Mouse (Mus musculus): Measurements from ENCODE around the gene Igfals. TPM values are rescaled to one million over a fixed set of nuclear protein-coding genes. Genes with fewer than 3 reads are reported as not detected.

Igfals gene
- polyA plus RNA-seq, 1 experiment = 3.0 TPM

DNA sequence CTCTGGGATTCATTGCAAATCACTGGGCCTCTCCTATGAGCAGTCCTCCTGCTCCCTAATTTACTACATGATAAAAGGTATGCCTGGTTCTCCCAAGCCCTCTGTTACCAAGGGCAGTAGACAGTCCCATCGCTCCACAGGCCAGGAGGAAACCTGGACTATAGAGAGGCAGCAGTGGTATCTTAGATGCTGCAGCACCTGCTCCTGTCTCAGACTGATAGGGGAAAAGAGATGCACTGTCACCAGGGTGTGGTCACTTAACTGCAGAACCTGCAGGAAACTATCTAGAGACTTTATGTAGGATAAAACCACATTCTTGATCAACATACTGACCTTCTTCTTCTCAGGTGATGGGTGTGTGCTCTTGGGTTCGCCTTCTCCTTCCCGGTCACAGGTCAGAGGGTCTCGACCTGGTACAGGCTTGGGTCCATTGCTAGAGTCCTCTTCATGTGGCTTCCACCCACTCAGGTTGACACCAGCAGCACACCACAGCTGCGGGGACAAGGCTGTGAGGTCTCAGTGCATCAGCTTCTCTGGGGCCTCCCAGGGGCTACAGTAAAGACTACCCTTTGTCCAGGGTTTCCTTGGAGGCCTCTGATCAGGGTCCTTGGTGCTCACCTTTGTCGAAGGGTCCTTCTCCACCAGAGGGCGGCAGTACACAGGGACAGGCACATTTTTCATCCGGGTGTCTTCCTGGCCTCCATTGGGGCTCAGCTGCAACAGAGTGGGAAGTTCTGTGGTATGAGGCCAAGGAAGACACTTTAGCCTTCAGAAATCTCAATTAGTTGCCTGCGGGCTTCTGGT is 37.1 kb downstream of the Igfals start:
- Histone ChIP-seq H3K4me3 (ENCODE audit: low read depth, low read length) (no peak overlapping the region), H3K36me3 (ENCODE audit: control insufficient read depth, insufficient read depth, low read length, poor library complexity, severe bottlenecking) (peaks cover 12% of the 10 kb centered on the region), H3K9me3 (replicated peaks; ENCODE audit: control insufficient read depth, insufficient read depth, low read length, poor library complexity, severe bottlenecking) (no peaks in the 10 kb centered on the region), H3K4me1 (ENCODE audit: control insufficient read depth, insufficient read depth, low read length) (no peaks in the 10 kb centered on the region), H3K27me3 (ENCODE audit: control insufficient read depth, insufficient read depth, low read length, poor library complexity, severe bottlenecking) (no peaks in the 10 kb centered on the region), H3K27ac (ENCODE audit: insufficient read depth, low read length) (no peak overlapping the region), H3K9ac (ENCODE audit: low read depth, poor library complexity, severe bottlenecking) (no peak overlapping the region)
- TF ChIP-seq EP300 (IDR thresholded peaks at IDR 0.05; ENCODE audit: insufficient read depth, low read depth, low read length) (no peak), CTCF (IDR thresholded peaks at IDR 0.05; ENCODE audit: low read depth, low read length) (peak; percentile 66)

DNA sequence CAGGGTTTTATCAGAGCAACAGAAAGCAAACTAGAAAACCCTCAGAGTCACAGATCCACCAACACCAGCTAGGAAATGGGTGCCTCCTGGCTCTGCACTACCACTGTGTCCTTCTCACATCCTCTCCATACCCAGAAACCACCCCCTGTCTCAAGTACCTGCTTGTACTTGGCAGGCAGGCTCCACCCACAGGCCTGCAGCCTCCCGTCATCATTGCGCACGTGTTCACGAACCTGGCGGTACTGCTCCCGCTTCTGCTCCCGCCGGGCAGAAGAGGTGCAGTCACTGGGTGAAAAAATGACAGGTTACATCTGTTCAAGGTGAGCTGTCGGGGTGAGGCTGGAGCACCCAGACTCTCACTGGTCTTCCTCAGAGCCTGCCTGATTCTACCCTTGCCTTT is 38.0 kb downstream of the Igfals start:
- no peaks in the 10 kb centered on the region for H3K4me1 ChIP-seq (ENCODE audit: control insufficient read depth, insufficient read depth, low read length)
- no peak for TF ChIP-seq POLR2A (IDR thresholded peaks at IDR 0.05; ENCODE audit: insufficient read depth, low read length)
- TF ChIP-seq EP300 (IDR thresholded peaks at IDR 0.05; ENCODE audit: insufficient read depth, low read depth, low read length) = no peak
- TF ChIP-seq CTCF (IDR thresholded peaks at IDR 0.05; ENCODE audit: low read depth, low read length) = no peak
- H3K9ac ChIP-seq (ENCODE audit: low read depth, poor library complexity, severe bottlenecking) = no peak overlapping the region
- no peak overlapping the region for H3K4me3 ChIP-seq (ENCODE audit: low read depth, low read length)
- no peaks in the 10 kb centered on the region for H3K9me3 ChIP-seq (replicated peaks; ENCODE audit: control insufficient read depth, insufficient read depth, low read length, poor library complexity, severe bottlenecking)
- peaks cover 13% of the 10 kb centered on the region for H3K36me3 ChIP-seq (ENCODE audit: control insufficient read depth, insufficient read depth, low read length, poor library complexity, severe bottlenecking)
- no peak overlapping the region for H3K27ac ChIP-seq (ENCODE audit: insufficient read depth, low read length)
- H3K27me3 ChIP-seq (ENCODE audit: control insufficient read depth, insufficient read depth, low read length, poor library complexity, severe bottlenecking) = no peaks in the 10 kb centered on the region

DNA sequence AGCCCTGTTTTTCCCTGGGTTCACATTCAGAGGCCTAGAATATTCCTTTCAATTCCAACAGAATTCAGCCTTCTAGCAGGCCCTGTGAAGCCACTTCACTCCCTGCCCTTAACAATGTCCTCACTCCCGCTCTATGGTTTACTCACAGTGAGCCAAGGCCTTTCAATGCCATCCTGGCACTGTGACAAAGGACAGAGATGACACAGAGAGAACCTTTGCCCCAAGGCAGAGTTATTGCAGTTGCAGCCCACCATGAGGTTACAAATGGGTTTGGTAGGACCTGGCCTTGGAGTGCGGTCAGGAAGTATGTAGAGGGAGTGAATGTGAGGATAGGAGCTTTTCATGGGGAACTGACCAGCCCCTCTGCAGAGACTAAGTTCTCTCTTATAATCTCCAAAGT is 41.8 kb downstream of the Igfals start:
- Histone ChIP-seq H3K9ac (ENCODE audit: low read depth, poor library complexity, severe bottlenecking) (no peak overlapping the region), H3K4me3 (ENCODE audit: low read depth, low read length) (no peak overlapping the region), H3K36me3 (ENCODE audit: control insufficient read depth, insufficient read depth, low read length, poor library complexity, severe bottlenecking) (peaks cover 17% of the 10 kb centered on the region), H3K4me1 (ENCODE audit: control insufficient read depth, insufficient read depth, low read length) (no peaks in the 10 kb centered on the region), H3K27me3 (ENCODE audit: control insufficient read depth, insufficient read depth, low read length, poor library complexity, severe bottlenecking) (no peaks in the 10 kb centered on the region), H3K9me3 (replicated peaks; ENCODE audit: control insufficient read depth, insufficient read depth, low read length, poor library complexity, severe bottlenecking) (no peaks in the 10 kb centered on the region), H3K27ac (ENCODE audit: insufficient read depth, low read length) (no peak overlapping the region)
- TF ChIP-seq POLR2A (IDR thresholded peaks at IDR 0.05; ENCODE audit: insufficient read depth, low read length) (no peak), CTCF (IDR thresholded peaks at IDR 0.05; ENCODE audit: low read depth, low read length) (no peak), EP300 (IDR thresholded peaks at IDR 0.05; ENCODE audit: insufficient read depth, low read depth, low read length) (no peak)

DNA sequence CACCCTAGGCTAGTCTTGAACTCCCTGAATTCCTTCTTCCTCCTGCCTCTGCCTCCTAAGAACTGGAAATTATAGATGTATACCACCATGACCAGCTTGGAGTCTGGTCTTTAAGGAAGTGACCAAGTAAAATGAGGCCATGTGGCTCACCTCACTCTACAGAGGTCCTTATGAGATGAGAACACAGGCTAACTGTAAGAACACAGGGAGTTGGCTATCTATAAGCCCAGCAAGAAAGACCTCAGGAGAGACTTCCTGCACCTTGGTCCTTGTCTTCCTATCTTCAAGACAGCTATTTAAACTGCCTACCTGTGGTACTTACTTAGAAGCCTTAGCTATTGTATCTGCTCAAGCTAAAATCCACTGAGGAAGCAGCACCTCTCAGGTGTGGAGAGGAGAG is 48.2 kb downstream of the Igfals start:
- no peaks in the 10 kb centered on the region for H3K27me3 ChIP-seq (ENCODE audit: control insufficient read depth, insufficient read depth, low read length, poor library complexity, severe bottlenecking)
- H3K27ac ChIP-seq (ENCODE audit: insufficient read depth, low read length) = no peak overlapping the region
- no peaks in the 10 kb centered on the region for H3K9me3 ChIP-seq (replicated peaks; ENCODE audit: control insufficient read depth, insufficient read depth, low read length, poor library complexity, severe bottlenecking)
- H3K4me3 ChIP-seq (ENCODE audit: low read depth, low read length) = no peak overlapping the region
- no peak for TF ChIP-seq EP300 (IDR thresholded peaks at IDR 0.05; ENCODE audit: insufficient read depth, low read depth, low read length)
- no peak for TF ChIP-seq POLR2A (IDR thresholded peaks at IDR 0.05; ENCODE audit: insufficient read depth, low read length)
- no peak for TF ChIP-seq CTCF (IDR thresholded peaks at IDR 0.05; ENCODE audit: low read depth, low read length)
- H3K4me1 ChIP-seq (ENCODE audit: control insufficient read depth, insufficient read depth, low read length) = no peaks in the 10 kb centered on the region
- H3K36me3 ChIP-seq (ENCODE audit: control insufficient read depth, insufficient read depth, low read length, poor library complexity, severe bottlenecking) = peaks cover 27% of the 10 kb centered on the region
- H3K9ac ChIP-seq (ENCODE audit: low read depth, poor library complexity, severe bottlenecking) = no peak overlapping the region

DNA sequence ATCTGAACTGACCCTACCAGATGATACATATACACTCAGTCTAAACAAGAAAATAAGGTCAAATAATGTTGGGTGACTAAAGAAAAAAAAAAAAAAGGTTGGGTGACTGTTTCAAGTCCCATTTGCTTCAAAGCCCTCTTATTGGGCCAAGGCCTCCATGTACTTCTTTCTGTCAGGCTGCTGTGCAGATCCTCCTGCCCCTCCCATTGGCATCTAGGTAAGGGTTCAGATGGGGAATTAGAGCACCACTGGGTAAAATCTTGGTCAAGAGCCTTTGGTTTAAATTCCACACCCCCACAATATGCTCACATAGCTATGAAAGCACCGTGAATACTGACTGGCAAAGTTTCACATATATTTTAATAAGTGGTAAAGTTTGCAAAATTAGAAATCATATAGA is 57.4 kb downstream of the Igfals start:
- no peaks in the 10 kb centered on the region for H3K9me3 ChIP-seq (replicated peaks; ENCODE audit: control insufficient read depth, insufficient read depth, low read length, poor library complexity, severe bottlenecking)
- H3K4me1 ChIP-seq (ENCODE audit: control insufficient read depth, insufficient read depth, low read length) = no peaks in the 10 kb centered on the region
- no peak overlapping the region for H3K4me3 ChIP-seq (ENCODE audit: low read depth, low read length)
- no peak overlapping the region for H3K9ac ChIP-seq (ENCODE audit: low read depth, poor library complexity, severe bottlenecking)
- H3K27me3 ChIP-seq (ENCODE audit: control insufficient read depth, insufficient read depth, low read length, poor library complexity, severe bottlenecking) = no peaks in the 10 kb centered on the region
- peaks cover 24% of the 10 kb centered on the region for H3K36me3 ChIP-seq (ENCODE audit: control insufficient read depth, insufficient read depth, low read length, poor library complexity, severe bottlenecking)
- TF ChIP-seq EP300 (IDR thresholded peaks at IDR 0.05; ENCODE audit: insufficient read depth, low read depth, low read length) (no peak), POLR2A (IDR thresholded peaks at IDR 0.05; ENCODE audit: insufficient read depth, low read length) (no peak), CTCF (IDR thresholded peaks at IDR 0.05; ENCODE audit: low read depth, low read length) (no peak)
- H3K27ac ChIP-seq (ENCODE audit: insufficient read depth, low read length) = no peak overlapping the region

DNA sequence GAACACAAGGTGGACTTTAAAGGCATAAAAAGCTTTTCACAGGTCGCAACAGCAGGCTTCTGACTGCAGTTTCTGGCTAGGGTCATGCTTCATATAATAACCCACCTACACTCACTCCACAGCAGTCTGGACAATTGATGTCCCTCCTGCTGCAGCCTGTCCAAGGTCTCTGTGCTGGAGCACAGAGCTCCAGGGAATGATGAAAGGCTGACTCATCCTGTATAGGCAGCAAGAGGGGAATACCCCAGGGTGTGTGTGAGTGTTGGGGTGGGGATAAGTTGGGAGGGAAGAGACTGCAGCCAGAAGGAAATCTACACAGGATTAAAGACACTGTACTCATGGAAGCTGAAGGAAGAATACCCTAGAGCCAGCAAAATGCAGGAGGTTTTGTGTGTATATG is 63.7 kb downstream of the Igfals start:
- TF ChIP-seq CTCF (IDR thresholded peaks at IDR 0.05; ENCODE audit: low read depth, low read length) (no peak), EP300 (IDR thresholded peaks at IDR 0.05; ENCODE audit: insufficient read depth, low read depth, low read length) (no peak), POLR2A (IDR thresholded peaks at IDR 0.05; ENCODE audit: insufficient read depth, low read length) (no peak)
- Histone ChIP-seq H3K4me3 (ENCODE audit: low read depth, low read length) (no peak overlapping the region), H3K9me3 (replicated peaks; ENCODE audit: control insufficient read depth, insufficient read depth, low read length, poor library complexity, severe bottlenecking) (no peaks in the 10 kb centered on the region), H3K27me3 (ENCODE audit: control insufficient read depth, insufficient read depth, low read length, poor library complexity, severe bottlenecking) (no peaks in the 10 kb centered on the region), H3K27ac (ENCODE audit: insufficient read depth, low read length) (peak overlapping the region; percentile 54; the same call in 1 of the 2 replicates), H3K36me3 (ENCODE audit: control insufficient read depth, insufficient read depth, low read length, poor library complexity, severe bottlenecking) (peaks cover 13% of the 10 kb centered on the region), H3K4me1 (ENCODE audit: control insufficient read depth, insufficient read depth, low read length) (no peaks in the 10 kb centered on the region), H3K9ac (ENCODE audit: low read depth, poor library complexity, severe bottlenecking) (no peak overlapping the region; the same call in 1 of the 2 replicates)

Other genes starting within 250 kb of the Igfals start
- gene Tsc2, start 233.4 kb upstream of the Igfals start, polyA plus RNA-seq (2011; ENCODE audit: insufficient read depth, insufficient read length, low read depth, missing spikeins) = 51.1 and 53.2 TPM in 2 replicates
- gene Nthl1, start 233.3 kb upstream of the Igfals start, polyA plus RNA-seq (2011; ENCODE audit: insufficient read depth, insufficient read length, low read depth, missing spikeins) = 21.5 and 27.2 TPM in 2 replicates
- 10.3 and 13.5 TPM in 2 replicates for gene Slc9a3r2, start 215.7 kb upstream of the Igfals start, polyA plus RNA-seq (2011; ENCODE audit: insufficient read depth, insufficient read length, low read depth, missing spikeins)
- 1.6 TPM in 1 of 2 replicates, not detected in the other for gene Npw, start 207.5 kb upstream of the Igfals start, polyA plus RNA-seq (2011; ENCODE audit: insufficient read depth, insufficient read length, low read depth, missing spikeins)
- gene Zfp598, start 196.3 kb upstream of the Igfals start, polyA plus RNA-seq (2011; ENCODE audit: insufficient read depth, insufficient read length, low read depth, missing spikeins) = 39.0 and 42.1 TPM in 2 replicates
- 8.1 and 8.9 TPM in 2 replicates for gene Syngr3, start 176.0 kb upstream of the Igfals start, polyA plus RNA-seq (2011; ENCODE audit: insufficient read depth, insufficient read length, low read depth, missing spikeins)
- gene Gfer, start 169.8 kb upstream of the Igfals start, polyA plus RNA-seq (2011; ENCODE audit: insufficient read depth, insufficient read length, low read depth, missing spikeins) = 79.6 and 84.0 TPM in 2 replicates
- gene Noxo1, start 169.8 kb upstream of the Igfals start, polyA plus RNA-seq (2011; ENCODE audit: insufficient read depth, insufficient read length, low read depth, missing spikeins) = 1.2 and 2.3 TPM in 2 replicates
- gene Tbl3, start 158.3 kb upstream of the Igfals start, polyA plus RNA-seq (2011; ENCODE audit: insufficient read depth, insufficient read length, low read depth, missing spikeins) = 43.3 and 44.4 TPM in 2 replicates
- gene Rnf151, start 147.9 kb upstream of the Igfals start, polyA plus RNA-seq (2011; ENCODE audit: insufficient read depth, insufficient read length, low read depth, missing spikeins) = not detected in 2 replicates
- 1,670 and 1,851 TPM in 2 replicates for gene Rps2, start 147.9 kb upstream of the Igfals start, polyA plus RNA-seq (2011; ENCODE audit: insufficient read depth, insufficient read length, low read depth, missing spikeins)
- gene Ndufb10, start 141.5 kb upstream of the Igfals start, polyA plus RNA-seq (2011; ENCODE audit: insufficient read depth, insufficient read length, low read depth, missing spikeins) = 88.7 and 90.9 TPM in 2 replicates
- gene Rpl3l, start 138.2 kb upstream of the Igfals start, polyA plus RNA-seq (2011; ENCODE audit: insufficient read depth, insufficient read length, low read depth, missing spikeins) = 0.65 TPM in 1 of 2 replicates, not detected in the other
- 27.8 and 34.5 TPM in 2 replicates for gene Msrb1, start 129.4 kb upstream of the Igfals start, polyA plus RNA-seq (2011; ENCODE audit: insufficient read depth, insufficient read length, low read depth, missing spikeins)
- gene Hs3st6, start 113.0 kb upstream of the Igfals start, polyA plus RNA-seq (2011; ENCODE audit: insufficient read depth, insufficient read length, low read depth, missing spikeins) = 0.72 TPM in 1 of 2 replicates, not detected in the other
- not detected in 2 replicates for gene Meiob, start 61.7 kb upstream of the Igfals start, polyA plus RNA-seq (2011; ENCODE audit: insufficient read depth, insufficient read length, low read depth, missing spikeins)
- gene Hagh, start 25.9 kb upstream of the Igfals start, polyA plus RNA-seq (2011; ENCODE audit: insufficient read depth, insufficient read length, low read depth, missing spikeins) = 26.9 and 30.2 TPM in 2 replicates
- gene Fahd1, start 15.6 kb upstream of the Igfals start, polyA plus RNA-seq (2011; ENCODE audit: insufficient read depth, insufficient read length, low read depth, missing spikeins) = 11.2 and 11.7 TPM in 2 replicates
- gene Nubp2, start 20.4 kb downstream of the Igfals start, polyA plus RNA-seq (2011; ENCODE audit: insufficient read depth, insufficient read length, low read depth, missing spikeins) = 29.8 and 39.0 TPM in 2 replicates
- gene Spsb3, start 20.6 kb downstream of the Igfals start, polyA plus RNA-seq (2011; ENCODE audit: insufficient read depth, insufficient read length, low read depth, missing spikeins) = 10.5 and 13.8 TPM in 2 replicates
- 4.0 and 6.8 TPM in 2 replicates for gene Eme2, start 29.1 kb downstream of the Igfals start, polyA plus RNA-seq (2011; ENCODE audit: insufficient read depth, insufficient read length, low read depth, missing spikeins)
- 29.9 and 35.5 TPM in 2 replicates for gene Mrps34, start 29.1 kb downstream of the Igfals start, polyA plus RNA-seq (2011; ENCODE audit: insufficient read depth, insufficient read length, low read depth, missing spikeins)
- 31.1 and 32.3 TPM in 2 replicates for gene Nme3, start 30.5 kb downstream of the Igfals start, polyA plus RNA-seq (2011; ENCODE audit: insufficient read depth, insufficient read length, low read depth, missing spikeins)
- gene Mapk8ip3, start 71.0 kb downstream of the Igfals start, polyA plus RNA-seq (2011; ENCODE audit: insufficient read depth, insufficient read length, low read depth, missing spikeins) = 54.8 and 59.5 TPM in 2 replicates
- gene Jpt2, start 94.7 kb downstream of the Igfals start, polyA plus RNA-seq (2011; ENCODE audit: insufficient read depth, insufficient read length, low read depth, missing spikeins) = 220 and 226 TPM in 2 replicates
- gene Cramp1l, start 149.8 kb downstream of the Igfals start, polyA plus RNA-seq (2011; ENCODE audit: insufficient read depth, insufficient read length, low read depth, missing spikeins) = 18.1 and 19.4 TPM in 2 replicates
- gene Ift140, start 150.1 kb downstream of the Igfals start, polyA plus RNA-seq (2011; ENCODE audit: insufficient read depth, insufficient read length, low read depth, missing spikeins) = 24.2 and 32.6 TPM in 2 replicates
- 0.70 TPM in 1 of 2 replicates, not detected in the other for gene Tmem204, start 217.6 kb downstream of the Igfals start, polyA plus RNA-seq (2011; ENCODE audit: insufficient read depth, insufficient read length, low read depth, missing spikeins)
- 17.1 and 18.3 TPM in 2 replicates for gene Telo2, start 250.0 kb downstream of the Igfals start, polyA plus RNA-seq (2011; ENCODE audit: insufficient read depth, insufficient read length, low read depth, missing spikeins)